Mouse (Mus musculus) adipocyte (in vitro differentiated cells): ENCODE results near the gene Trp63.

ENCODE experiments used
- DNase-seq: peaks from one replicate; pipeline ENCODE4 v3.0.0-alpha.2; 2016; ENCODE audit warnings: low spot score

Trp63 gene

GRCm38 (mm10) chr16:25779964-25780363 lies 96.4 kb downstream of the Trp63 start:
- DNase-seq = no peak

GRCm38 (mm10) chr16:25784246-25784645 lies 100.7 kb downstream of the Trp63 start:
- peak; percentile 70 for DNase-seq

GRCm38 (mm10) chr16:25786457-25786856 lies 102.9 kb downstream of the Trp63 start:
- peak; percentile 75 for DNase-seq

GRCm38 (mm10) chr16:25792640-25793266 lies 109.2 kb downstream of the Trp63 start:
- peak; percentile 65 for DNase-seq

- DNase-seq = no peak
Observed at GRCm38 (mm10) chr16:25797732-25798294, 114.2 kb downstream of the Trp63 start.

GRCm38 (mm10) chr16:25799618-25800017 lies 116.1 kb downstream of the Trp63 start:
- peak; percentile 82 for DNase-seq

- DNase-seq = peak; percentile 91
Observed at GRCm38 (mm10) chr16:25804955-25805354, 121.4 kb downstream of the Trp63 start.

- DNase-seq = peak; percentile 95
Observed at GRCm38 (mm10) chr16:25807116-25807515, 123.6 kb downstream of the Trp63 start.

GRCm38 (mm10) chr16:25817753-25818624 lies 134.4 kb downstream of the Trp63 start:
- no peak for DNase-seq

GRCm38 (mm10) chr16:25826016-25826415 lies 142.5 kb downstream of the Trp63 start:
- no peak for DNase-seq

- DNase-seq = no peak
Observed at GRCm38 (mm10) chr16:25832576-25832975, 149.0 kb downstream of the Trp63 start.

GRCm38 (mm10) chr16:25835301-25835700 lies 151.7 kb downstream of the Trp63 start:
- peak; percentile 56 for DNase-seq

GRCm38 (mm10) chr16:25835723-25836122 lies 152.2 kb downstream of the Trp63 start:
- DNase-seq = no peak

- no peak for DNase-seq
Observed at GRCm38 (mm10) chr16:25842996-25843395, 159.4 kb downstream of the Trp63 start.

GRCm38 (mm10) chr16:25843625-25844024 lies 160.1 kb downstream of the Trp63 start:
- no peak for DNase-seq

- no peak for DNase-seq
Observed at GRCm38 (mm10) chr16:25846611-25847010, 163.0 kb downstream of the Trp63 start.

- DNase-seq = peak; percentile 59
Observed at GRCm38 (mm10) chr16:25848474-25848873, 164.9 kb downstream of the Trp63 start.

- DNase-seq = peak; percentile 59
Observed at GRCm38 (mm10) chr16:25849593-25850464, 166.3 kb downstream of the Trp63 start.

GRCm38 (mm10) chr16:25860731-25861505 lies 177.4 kb downstream of the Trp63 start:
- peak; percentile 89 for DNase-seq

GRCm38 (mm10) chr16:25865096-25865869 lies 181.7 kb downstream of the Trp63 start:
- peak; percentile 82 for DNase-seq
